Comparison of ENCODE assay signal across 8 mouse cellular contexts in genomic region chr9:65283301-65283700, GRCm38 (mm10). TPM values are rescaled to one million over a fixed set of nuclear protein-coding genes. Genes with fewer than 3 reads are reported as not detected.
A peak's percentile ranks its signal among the peaks of the same experiment; 100 is the strongest.
DNase-seq lines count a peak whose midpoint lies in the region; ATAC-seq and TF ChIP-seq lines count a peak whose summit lies in the region.

No protein-coding gene starts in this region.

- no peak for TF ChIP-seq EP300 in heart, postnatal 0 days (IDR thresholded peaks at IDR 0.05; ENCODE audit: low read depth)

- H3K27ac ChIP-seq in heart, postnatal 0 days (ENCODE audit: low read depth): no peak overlapping the region

- peak; percentile 58 for DNase-seq in adrenal gland, postnatal 10 days
- DNase-seq in adrenal gland, postnatal 25 days: no peak
- peak; percentile 60 to 62 for DNase-seq in left cerebral cortex, postnatal 14 days (ENCODE audit: low spot score in 2 of 2)
- no peak for DNase-seq in left cerebral cortex, adult 11 months (ENCODE audit: low spot score)
- DNase-seq in ZHBTc4 (ENCODE audit: low read depth, low spot score): peak; percentile 62
- DNase-seq in heart, postnatal 0 days (ENCODE audit: low spot score): peak; percentile 79
- peak; percentile 59 for DNase-seq in lung, postnatal 25 days (ENCODE audit: low spot score)

- H3K4me3 ChIP-seq in heart, postnatal 0 days (ENCODE audit: low read depth, low read length): no peak overlapping the region

- H3K4me2 ChIP-seq in heart, postnatal 0 days (ENCODE audit: low read depth, low read length): no peak overlapping the region

- no peak overlapping the region for H3K9ac ChIP-seq in heart, postnatal 0 days (replicated peaks; ENCODE audit: low read depth, low read length)

- no peaks in the 10 kb centered on the region for H3K27me3 ChIP-seq in heart, postnatal 0 days (ENCODE audit: control insufficient read depth, insufficient read depth, low read length)

- intact Hi-C loops in left cerebral cortex, postnatal 14 days (cut with DNase I): loop anchor here (2.0 to 5.0 kb wide), 3 partner anchors 56 to 141 kb away; partner anchors contain the start of gene Igdcc3

- TF ChIP-seq CTCF in heart, postnatal 0 days (IDR thresholded peaks at IDR 0.05; ENCODE audit: low read depth): peak; percentile 72

- H3K36me3 ChIP-seq in heart, postnatal 0 days (replicated peaks; ENCODE audit: control insufficient read depth, insufficient read depth, low read length): no peaks in the 10 kb centered on the region

- under 1% methylated on average over 3 of the region's 3 CpGs for WGBS in heart, postnatal 0 days

- no peaks in the 10 kb centered on the region for H3K4me1 ChIP-seq in heart, postnatal 0 days (ENCODE audit: control insufficient read depth, insufficient read depth)

- peak; percentile 62; the same call in 1 of the 2 replicates for ATAC-seq in heart, postnatal 0 days (ENCODE audit: insufficient read depth, low read depth)
- no peak for ATAC-seq in erythroid progenitor cell, adult 5-6 weeks (replicated peaks; ENCODE audit: low FRiP score, poor library complexity, severe bottlenecking)

- no peaks in the 10 kb centered on the region for H3K9me3 ChIP-seq in heart, postnatal 0 days (replicated peaks; ENCODE audit: control insufficient read depth, low read length)

RNA-seq across cellular contexts. Expression of gene Clpx, which starts 10.8 kb away (rescaled TPM):
- total RNA-seq in adrenal gland, postnatal 10 days (2021): 100 to 1,000 TPM; 144 to 173 TPM
- 57.3 and 57.5 TPM in 2 replicates for total RNA-seq in adrenal gland, postnatal 25 days (2021)
- 10 to 100 TPM; 27.3 to 28.3 TPM for total RNA-seq in left cerebral cortex, postnatal 14 days (2021)
- 37.4 and 37.8 TPM in 2 replicates for total RNA-seq in heart, postnatal 0 days (2014; rRNA removed; ENCODE audit: low replicate concordance)
- polyA plus RNA-seq in heart, postnatal 0 days (2015; fragmentation: Nextera tagmentation; extraction: Ambion mirVana): 64.3 and 68.3 TPM in 2 replicates
- 20.1 and 20.2 TPM in 2 replicates for total RNA-seq in erythroid progenitor cell, adult 5-6 weeks (2015; ENCODE audit: low replicate concordance)
- total RNA-seq in erythroid progenitor cell, adult 5-6 weeks (2017; ENCODE audit: low replicate concordance): 30.4 and 56.9 TPM in 2 replicates

RNA-seq across cellular contexts. Expression of gene Cilp, which starts 18.3 kb away (rescaled TPM):
- total RNA-seq in adrenal gland, postnatal 10 days (2021): 10 to 100 TPM in 1 of 2 experiments, 1 to 10 TPM in 1; 8.6 to 10.9 TPM
- 4.0 and 4.3 TPM in 2 replicates for total RNA-seq in adrenal gland, postnatal 25 days (2021)
- not detected for total RNA-seq in left cerebral cortex, postnatal 14 days (2021)
- total RNA-seq in heart, postnatal 0 days (2014; rRNA removed; ENCODE audit: low replicate concordance): 0.73 and 0.88 TPM in 2 replicates
- 0.19 and 0.21 TPM in 2 replicates for polyA plus RNA-seq in heart, postnatal 0 days (2015; fragmentation: Nextera tagmentation; extraction: Ambion mirVana)
- total RNA-seq in erythroid progenitor cell, adult 5-6 weeks (2015; ENCODE audit: low replicate concordance): not detected in 2 replicates
- not detected in 2 replicates for total RNA-seq in erythroid progenitor cell, adult 5-6 weeks (2017; ENCODE audit: low replicate concordance)

Comparison
In these comparisons a context has a peak if more than half of its experiments do, and no peak if none do; other contexts are left out.
1. DNase-seq: peak in adrenal gland, postnatal 10 days (single experiment), left cerebral cortex, postnatal 14 days (2 of 2), ZHBTc4 (single experiment), heart, postnatal 0 days (single experiment) and lung, postnatal 25 days (single experiment); none in adrenal gland, postnatal 25 days (single experiment) and left cerebral cortex, adult 11 months (single experiment).